Mouse (Mus musculus) lung, postnatal 36 days (tissue): ENCODE data around the gene Ifi35.
"Not testable (repeated sequence)": the region's sequence is repeated elsewhere in the genome, so short reads cannot be mapped to it uniquely, and the experiment has no call there.

Experiments
- DNase-seq: peaks from one replicate; pipeline ENCODE4 v3.0.0; 2022; ENCODE audit warnings: mixed read lengths

Ifi35 gene

DNA sequence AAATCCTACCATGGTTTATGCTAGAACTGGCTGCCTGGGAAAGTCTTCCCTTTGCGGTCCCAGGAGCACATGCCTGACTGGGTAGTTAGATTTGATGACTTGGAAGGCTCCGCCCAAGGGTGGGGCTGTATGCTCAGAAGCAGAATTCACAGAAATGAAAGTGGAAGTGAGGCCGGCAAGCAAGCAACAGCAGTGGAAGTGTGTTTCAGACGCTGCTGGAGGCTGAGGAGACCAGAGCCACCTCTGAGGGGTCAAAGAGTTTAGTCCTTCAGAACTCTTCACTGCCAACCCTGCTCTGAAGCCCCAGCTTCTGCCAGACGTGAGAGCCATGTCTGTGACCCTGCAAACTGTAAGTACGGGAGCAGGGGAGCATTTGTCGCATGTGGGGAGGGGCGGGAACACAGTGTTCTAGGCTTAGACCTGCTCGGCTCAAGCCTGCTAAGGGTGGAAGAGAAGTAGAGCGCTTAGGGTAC is at the start of gene Ifi35:
TSS of gene Ifi35 (plus strand) at position 134 of the 473 bp plus-strand sequence.
- peak; percentile 97 for DNase-seq

DNA sequence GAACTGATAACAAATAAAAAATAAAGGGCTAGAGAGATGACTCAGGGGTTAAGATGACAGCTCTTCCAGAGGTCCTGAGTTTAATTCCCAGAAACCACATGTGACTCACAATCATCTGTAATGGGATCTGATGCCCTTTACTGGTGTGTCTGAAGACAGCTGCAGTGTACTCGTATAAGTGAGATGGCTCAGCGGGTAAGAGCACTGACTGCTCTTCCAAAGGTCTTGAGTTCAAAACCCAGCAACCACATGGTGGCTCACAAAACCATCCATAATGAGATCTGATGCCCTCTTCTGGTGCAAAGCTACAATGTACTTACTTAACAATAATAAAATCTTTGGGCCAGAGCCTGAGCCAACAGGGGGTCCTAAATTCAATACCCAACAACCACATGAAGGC is 32.9 kb upstream of the Ifi35 start:
- DNase-seq, result no peak

DNA sequence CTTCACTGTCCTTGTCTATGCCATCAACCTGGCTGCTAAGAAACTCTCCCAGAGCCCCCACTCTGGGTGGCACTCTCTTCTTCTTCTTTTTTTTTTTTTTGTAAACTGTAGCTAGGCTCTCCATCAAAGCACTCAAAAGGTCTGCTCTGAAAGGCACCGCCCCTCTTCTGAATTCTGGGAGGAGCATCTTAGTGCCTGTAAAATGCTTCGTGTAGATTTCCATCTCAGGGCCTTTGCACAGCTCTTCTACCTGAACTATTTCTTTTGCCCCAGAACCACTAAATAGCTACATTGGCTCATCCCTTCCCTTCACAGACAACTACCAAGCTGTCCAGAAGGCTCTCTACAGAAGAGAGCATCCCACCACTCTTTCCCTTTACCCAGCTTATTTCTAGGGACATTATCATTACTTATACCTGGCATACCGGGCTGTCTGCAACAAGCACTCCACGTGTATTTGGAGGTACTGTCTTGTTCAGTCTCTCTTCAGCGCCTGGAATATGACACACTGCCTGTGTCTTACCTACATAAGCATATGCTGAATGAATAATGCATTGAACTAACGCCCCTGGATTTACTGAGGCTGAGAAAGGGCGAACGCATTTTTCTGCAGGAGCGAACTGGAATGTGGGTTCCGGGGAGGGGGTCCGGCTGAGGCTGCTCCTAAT is 31.6 kb upstream of the Ifi35 start:
- DNase-seq, result peak; percentile 39

DNA sequence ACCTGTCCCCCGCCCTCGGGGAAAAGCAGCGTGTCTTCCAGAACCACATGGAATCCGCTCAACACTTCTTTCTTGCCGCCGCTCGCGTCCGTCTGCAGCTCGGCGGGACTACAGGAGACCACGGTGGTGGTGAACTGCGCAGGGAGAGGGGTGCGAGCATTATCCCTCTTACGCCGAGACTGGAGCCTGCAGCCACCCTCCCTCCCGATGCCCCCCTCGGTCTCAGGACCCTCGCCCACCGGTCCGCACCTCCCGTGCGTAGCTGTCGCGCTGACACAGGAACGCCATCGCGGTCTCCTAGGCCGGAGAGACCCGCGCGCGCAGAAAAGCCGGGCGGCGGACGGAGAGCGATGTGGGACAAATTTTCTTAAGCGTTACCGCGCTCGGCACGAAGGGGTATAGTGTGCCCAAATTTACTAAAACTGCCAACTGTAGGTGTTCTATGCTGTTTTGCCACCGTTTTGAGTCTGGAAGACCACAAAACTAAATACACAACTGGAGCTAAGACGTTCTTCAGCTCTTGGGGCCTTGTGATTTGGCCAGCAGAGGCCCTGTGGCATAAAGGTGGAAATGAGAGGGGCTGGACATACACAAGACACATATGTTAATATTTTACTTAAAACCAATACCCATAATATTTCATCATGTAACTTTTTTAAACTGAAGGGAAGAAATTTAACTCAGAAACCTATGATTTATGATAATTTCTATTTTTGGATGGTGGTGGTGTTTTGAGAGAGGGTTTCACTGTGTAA is 30.9 kb upstream of the Ifi35 start, which contains the start of gene Aarsd1:
TSS of gene Aarsd1 (minus strand) at position 515 of the 755 bp plus-strand sequence.
- peak; percentile 89 for DNase-seq

DNA sequence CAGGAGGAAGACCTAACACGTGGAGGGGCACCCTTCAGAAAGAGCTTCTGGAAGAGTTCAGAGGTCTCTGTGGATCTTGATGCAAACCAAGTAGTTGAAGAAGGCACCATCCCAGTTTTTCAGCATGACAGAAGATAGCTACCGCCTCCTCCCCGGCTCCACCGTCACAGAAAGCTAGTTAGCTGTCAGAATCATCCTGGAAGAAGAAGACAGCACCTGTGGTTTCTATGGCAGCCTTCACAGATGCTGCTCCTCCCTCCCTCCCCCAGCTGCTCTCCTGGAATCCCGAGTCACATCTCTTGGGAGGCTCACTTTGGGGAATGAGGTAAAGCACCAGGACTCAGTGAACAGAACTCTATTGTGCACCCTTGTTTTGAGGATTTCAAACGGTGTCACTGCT is 29.2 kb upstream of the Ifi35 start:
- no peak for DNase-seq

DNA sequence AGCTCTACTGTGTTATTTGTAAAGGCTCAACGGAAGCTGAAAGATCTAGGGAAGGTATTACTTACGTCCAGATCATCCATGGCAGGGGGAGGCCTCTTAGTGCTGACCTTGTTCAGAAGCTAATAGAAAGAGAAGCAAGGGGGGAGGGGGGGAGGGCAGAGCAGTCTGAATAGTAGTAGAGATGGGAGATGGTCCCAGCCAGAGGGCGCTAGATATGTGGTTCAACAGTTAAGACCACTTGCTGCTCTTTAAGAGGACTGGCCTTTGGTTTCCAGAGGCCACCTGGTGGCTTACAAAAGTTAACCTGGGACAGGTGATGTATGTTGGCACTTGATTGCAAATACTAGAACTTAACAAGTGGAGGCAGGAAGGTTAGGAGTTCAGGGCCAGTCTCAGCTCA is 28.6 kb upstream of the Ifi35 start:
- DNase-seq, result peak; percentile 43

DNA sequence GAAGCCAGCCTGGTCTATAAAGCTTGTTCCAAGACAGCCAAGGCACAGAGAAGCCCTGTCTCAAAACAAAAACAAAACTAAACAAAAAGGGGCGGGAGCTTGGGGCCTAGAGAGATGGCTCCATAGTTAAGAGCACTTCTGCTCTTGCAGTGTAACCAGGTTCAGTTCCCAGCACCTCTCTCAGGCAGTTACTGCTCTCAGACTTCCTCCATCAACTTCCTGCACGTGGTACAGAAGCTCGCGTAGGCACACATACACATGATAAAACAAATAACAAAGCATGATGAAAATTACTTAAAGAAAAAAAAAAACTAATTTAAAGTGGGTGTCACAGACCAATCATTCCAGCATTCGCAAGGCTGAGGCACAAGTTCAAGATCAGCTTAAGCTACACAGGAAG is 28.1 kb upstream of the Ifi35 start:
- DNase-seq, result no peak

DNA sequence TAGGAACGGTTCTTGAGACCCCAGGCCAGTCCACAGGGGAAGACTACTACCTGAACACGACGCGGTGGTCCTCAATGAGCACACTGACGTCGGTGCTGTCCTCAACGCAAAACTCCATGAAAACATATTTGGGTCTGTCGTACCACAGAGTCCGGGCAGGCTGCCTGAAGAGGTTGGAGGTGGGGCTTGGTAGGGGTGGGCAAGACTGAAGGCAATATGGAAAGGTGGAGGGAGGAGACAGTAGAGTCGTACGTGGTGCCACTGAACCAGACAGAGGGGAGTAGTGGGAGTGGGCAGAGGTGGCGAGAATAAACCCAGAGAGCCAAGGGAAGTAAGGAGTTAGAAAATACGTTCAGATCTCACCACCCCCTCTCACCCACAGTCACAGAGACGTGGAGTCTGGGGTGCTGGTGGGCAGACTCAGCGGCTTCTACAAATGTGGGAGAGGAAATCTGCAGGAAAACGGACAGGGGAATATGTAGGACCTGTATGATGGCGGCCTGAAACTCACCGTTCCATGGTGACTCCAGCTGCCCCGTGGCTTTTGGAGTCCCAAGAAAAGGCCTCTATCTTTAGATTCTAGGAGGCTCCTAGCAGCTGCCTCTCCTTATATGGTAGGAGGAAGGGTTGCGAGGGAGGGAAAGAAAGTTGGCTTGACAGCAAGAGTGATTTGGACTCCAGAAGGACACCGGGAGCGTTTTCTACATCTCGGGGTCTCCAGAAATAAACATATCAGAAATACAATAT is 23.9 kb upstream of the Ifi35 start, which contains the start of gene Gm27029:
TSS of gene Gm27029 (minus strand) at position 692 of the 747 bp plus-strand sequence.
- DNase-seq, result peak; percentile 23

DNA sequence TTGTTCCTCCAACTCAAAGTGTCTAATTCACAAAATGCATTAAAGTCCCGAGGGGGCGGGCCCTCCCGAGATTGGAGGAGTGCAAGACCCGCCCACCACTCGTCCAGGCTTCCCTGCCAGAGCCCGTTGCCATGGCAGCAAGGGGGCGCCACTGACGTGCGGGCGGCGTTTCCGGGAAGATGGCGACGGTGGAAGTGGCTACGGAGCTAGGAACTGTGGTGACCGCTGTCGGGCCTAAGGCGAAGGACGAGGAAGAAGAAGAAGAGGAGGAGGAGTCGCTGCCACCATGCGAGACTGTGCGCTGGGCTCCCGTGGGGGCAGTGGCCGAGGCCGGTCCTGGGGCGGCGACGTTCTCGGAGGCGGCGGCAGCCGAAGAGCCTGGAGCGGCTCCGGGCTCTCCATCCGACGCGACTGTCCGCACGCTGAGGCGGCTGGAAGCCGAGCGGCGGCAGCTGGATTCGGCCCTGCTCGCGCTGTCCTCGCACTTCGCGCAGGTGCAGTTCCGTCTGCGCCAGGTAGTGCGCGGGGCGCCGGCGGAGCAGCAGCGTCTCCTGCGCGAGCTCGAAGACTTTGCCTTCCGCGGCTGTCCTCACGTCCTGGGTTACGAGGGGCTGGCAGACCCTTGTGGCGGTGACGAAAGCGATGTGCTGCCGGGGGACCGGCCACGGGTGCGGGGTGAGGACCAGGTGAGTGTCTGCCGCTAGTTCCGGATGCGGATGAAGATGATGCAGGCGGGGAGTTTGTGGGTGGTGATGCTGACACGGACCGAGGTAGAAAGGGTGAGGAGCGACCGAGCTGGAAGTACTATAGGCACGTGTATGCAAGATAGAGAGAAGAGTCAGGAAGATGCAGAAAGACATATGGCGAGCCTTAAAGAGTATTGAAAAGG is 23.0 kb upstream of the Ifi35 start, which contains the start of the genes Rundc1 and Ptges3l:
TSS of gene Rundc1 (plus strand) at position 161 of the 889 bp plus-strand sequence.
TSS of gene Ptges3l (minus strand) at position 409 of the 889 bp plus-strand sequence.
- peak; percentile 99 for DNase-seq

DNA sequence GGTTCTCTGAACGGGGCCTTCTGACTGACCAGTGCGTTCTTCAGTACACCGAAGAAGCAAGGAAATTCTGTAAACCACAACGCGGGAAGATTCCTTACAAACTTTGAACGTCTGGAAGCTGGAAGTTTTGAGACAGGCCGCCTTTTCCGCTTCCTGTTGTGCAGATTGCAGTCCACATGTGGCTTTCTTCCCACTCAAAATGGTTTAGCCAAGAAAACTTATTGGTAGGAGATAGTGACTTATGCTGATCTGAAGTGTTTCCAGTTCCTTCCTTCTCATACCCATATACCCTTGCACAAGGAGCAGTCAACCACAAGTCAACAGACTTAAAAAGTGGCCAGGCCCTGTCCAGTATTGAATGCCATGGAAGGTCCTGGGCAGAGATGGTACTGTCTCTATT is 22.0 kb upstream of the Ifi35 start:
- DNase-seq, result no peak

DNA sequence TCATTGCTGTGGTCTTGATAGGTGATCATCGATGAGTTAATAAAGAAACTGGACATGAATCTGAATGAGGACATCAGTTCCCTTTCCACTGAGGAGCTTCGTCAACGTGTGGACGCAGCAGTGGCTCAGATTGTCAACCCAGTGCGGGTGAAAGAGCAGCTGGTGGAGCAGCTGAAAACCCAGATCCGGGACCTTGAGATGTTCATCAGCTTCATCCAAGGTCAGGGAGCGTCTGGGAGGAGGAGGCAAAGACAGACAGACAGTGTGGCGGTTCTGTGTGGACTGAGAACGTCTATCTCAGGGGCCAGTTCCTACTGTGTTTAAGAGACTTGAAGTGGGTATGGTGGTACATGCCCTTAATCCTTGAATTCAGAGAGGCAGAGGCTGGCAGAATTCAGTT is 16.9 kb upstream of the Ifi35 start:
- no peak for DNase-seq

DNA sequence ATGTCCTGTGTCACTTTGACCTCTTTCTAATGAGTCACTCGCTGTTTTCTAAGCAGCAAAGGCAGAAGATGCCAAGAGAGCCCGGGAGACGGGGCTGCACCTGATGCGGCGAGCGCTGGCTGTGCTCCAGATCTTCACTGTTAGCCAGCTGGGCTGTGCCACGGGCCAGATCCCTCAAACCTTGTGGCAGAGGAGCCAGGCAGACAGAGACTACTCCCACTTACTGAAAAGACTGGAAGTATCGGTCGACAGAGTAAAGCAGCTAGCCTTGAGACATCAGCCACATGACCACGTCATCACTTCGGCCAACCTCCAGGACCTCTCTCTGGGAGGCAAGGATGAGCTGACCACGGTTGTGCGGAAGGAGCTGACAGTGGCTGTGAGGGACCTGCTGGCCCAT is 14.8 kb upstream of the Ifi35 start:
- no peak for DNase-seq

DNA sequence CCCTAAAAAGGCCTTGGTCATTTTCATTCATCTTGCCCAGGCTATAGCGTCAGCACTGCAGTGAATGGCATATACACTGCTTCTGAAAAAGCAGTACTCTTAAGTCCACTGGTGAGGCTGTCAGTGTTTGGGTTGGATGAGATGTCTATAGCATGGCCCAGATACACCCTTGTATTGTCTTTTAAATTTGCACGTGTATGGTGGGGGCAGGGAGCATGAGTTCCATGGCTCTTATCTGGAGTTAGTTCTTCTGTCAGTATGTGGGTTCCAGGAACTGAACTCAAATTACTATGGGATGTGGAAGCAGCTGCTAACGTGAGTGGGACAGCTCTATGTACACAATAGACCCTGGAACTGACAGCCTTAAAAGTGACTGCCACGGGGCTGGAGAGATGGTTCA is 12.4 kb upstream of the Ifi35 start:
- no peak for DNase-seq

DNA sequence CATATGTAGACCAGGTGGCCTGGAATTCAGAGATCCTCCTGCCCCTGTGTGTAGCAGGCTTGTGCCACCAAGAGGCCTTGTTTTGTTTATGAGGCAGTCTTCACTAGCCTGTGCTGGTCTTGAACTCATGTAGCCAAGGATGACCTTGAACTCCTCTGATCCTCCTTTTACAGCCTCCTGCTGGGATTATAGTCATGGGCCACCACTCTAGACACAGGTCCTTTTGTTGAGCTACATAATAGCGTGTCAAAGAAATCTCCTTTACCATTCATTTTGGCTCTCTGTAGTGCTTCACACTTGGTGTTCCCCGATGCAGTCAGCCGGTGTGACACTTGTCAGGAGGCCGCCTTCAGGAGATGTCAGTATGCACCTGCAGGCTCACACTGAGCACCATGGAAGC is 11.3 kb upstream of the Ifi35 start:
- DNase-seq, result no peak

DNA sequence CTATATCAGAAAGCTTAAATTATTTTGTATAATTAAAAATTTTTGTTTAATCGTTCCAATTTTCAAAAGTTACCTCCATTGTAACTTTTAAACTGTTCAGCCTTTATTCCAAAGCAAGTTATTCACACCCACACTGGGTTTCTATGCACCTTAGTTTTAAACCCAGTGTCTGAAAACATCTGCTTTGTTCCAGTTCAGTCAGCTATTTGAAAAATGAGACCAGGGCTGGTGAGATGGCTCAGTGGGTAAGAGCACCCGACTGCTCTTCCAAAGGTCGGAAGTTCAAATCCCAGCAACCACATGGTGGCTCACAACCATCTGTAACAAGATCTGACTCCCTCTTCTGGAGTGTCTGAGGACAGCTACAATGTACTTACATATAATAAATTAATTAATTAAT is 10.2 kb upstream of the Ifi35 start:
- DNase-seq, result not testable (repeated sequence)

DNA sequence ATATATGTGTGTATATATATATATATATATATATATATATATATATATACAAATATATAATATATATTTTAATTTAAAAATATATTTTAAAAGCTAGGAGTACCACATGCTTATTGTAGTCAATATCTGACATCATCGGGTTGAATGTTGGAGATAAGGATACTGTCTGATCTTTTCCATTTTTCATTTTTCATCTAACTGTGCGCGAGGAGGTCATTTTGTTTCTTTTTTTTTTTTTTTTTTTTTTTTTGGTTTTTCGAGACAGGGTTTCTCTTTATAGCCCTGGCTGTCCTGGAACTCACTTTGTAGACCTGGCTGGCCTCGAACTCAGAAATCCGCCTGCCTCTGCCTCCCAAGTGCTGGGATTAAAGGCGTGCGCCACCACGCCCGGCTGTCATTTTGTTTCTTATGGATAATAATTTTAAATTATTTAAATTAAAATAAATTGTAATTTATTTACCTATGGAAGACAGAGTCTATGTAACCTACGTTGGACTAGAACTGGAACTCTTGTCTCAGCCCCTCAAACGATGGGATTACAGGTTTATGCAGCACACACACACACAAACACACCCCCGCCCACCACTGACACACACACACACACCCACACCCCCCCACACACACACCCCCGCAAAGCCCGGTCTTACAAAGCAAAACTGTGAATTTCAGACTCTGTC is 6.6 kb upstream of the Ifi35 start:
- DNase-seq, result not testable (repeated sequence)

DNA sequence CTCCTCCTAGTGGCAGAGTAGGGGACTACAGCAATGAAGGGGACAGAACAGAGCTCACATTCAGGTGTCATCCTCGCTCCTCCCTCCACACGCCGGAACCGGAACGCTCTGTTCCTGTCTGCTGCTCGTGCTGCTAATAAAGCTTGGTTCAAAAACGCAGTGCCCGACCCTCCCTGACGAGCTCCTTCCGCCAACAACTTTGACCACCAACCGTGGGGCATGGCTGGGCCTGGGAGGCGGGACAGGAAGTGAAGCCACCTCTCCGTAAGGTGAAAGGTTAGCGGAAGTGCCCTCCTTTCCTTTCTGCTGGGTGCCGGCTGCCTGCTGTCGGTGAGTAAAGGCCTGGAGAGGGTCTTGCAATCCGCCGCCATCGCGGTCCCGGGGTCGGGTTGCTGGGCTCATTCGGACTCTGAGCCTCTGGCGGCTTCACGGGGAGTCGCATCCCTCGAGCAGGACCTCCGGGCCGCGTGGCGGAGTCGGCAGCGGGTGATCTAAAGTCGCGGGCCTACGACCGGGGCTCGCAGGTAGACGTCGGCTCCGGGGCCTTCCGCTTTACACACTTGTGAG is 6.0 kb upstream of the Ifi35 start, which contains the start of gene Rpl27:
TSS of gene Rpl27 (plus strand) at position 172 of the 567 bp plus-strand sequence.
- DNase-seq, result peak; percentile 98

DNA sequence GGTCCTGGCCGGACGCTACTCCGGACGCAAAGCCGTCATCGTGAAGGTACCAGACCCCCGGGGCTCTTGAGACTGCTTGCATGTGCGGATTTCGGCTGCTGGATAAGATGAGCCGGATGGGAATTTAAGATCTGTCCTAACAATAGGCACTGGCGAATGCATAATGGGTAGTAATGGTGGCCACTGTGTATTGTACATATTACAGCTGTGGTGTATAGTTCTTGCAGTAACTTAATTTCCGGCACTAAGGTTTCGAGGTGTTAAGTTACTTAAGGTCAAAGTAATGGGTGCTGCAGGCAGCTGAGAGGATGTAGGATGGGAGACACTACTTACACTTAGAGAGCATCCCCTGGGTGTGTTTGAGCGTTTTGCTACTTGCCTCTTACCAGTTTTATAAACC is 5.4 kb upstream of the Ifi35 start:
- no peak for DNase-seq

DNA sequence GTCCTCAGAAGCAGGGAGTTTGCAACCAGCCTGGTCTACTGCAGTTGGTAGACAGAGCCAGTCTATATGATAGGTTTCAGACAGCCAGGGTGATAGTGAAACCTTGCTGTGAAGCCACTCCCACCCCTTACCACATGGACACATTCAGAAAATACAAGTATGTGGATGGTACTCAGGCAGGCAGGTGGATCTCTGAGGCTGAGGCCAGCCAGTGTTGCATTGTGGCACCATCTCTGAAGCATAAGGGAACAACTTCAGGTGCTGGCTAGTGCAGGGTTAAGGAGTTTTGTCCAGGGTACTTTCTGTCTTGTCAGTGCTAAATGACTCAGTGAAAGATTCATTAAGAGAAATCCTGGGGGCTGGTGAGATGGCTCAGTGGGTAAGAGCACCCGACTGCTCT is 1.9 kb upstream of the Ifi35 start:
- DNase-seq, result no peak

DNA sequence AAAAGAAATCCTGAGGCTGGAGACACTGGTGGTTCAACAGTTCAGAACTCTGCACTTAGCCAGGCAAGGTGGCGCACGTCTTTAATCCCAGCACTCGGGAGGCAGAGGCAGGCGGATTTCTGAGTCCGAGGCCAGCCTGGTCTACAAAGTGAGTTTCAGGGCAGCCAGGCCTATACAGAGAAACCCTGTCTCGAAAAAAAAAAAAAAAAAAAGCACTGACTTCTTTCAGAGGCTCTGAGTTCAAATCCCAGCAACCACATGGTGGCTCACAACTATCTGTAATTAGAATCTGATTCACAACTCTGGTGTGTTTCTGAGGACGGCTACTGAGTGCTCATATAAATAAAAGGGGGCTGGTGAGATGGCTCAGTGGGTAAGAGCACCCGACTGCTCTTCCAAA is 1.3 kb upstream of the Ifi35 start:
- not testable (repeated sequence) for DNase-seq

DNA sequence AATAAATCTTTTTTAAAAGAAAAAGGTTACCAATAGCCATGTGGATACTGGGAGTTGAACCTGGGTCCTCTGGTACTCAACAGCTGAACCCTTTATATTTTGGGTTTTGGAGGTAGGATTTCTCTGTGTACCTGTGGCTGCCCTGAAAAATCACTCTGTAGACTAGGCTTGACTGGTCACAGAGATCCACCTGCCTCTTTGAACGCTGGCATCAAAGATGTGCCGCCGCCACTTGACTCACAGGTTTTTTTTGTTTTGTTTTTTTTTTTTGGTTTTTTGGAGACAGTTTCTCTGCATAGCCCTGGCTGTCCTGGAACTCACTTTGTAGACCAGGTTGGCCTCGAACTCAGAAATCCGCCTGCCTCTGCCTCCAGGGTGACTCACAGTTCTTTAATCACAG is 421 bp upstream of the Ifi35 start:
- no peak for DNase-seq
